9 mouse cellular contexts compared by ENCODE assay signal in genomic region chr8:94189275-94190031, GRCm38 (mm10). TPM values are rescaled to one million over a fixed set of nuclear protein-coding genes. Genes with fewer than 3 reads are reported as not detected.
DNase-seq lines count a peak whose midpoint lies in the region; ATAC-seq and TF ChIP-seq lines count a peak whose summit lies in the region.
"Had no signal": no experiment of that assay in that cellular context is flagged by ENCODE, and none has a peak within 500 bp of the region (broad histone marks: within the 10 kb centered on the region; RNA-seq: fewer than 3 reads in every experiment).

No protein-coding gene starts in this region.

- peaks cover 25% of the 10 kb centered on the region for H3K4me1 ChIP-seq in kidney, embryonic 16.5 days (ENCODE audit: insufficient read depth, low read length)
- peaks cover 19% of the 10 kb centered on the region; the same call in 1 of the 2 replicates for H3K4me1 ChIP-seq in heart, postnatal 0 days (ENCODE audit: control insufficient read depth, insufficient read depth)
- H3K4me1 ChIP-seq in midbrain, embryonic 16.5 days (ENCODE audit: control insufficient read depth, insufficient read depth, low read length) = peaks cover 2% of the 10 kb centered on the region; the same call in 1 of the 2 replicates

- no peak for TF ChIP-seq CTCF in heart, postnatal 0 days (IDR thresholded peaks at IDR 0.05; ENCODE audit: low read depth)

- DNase-seq in kidney, postnatal 14 days = peak; percentile 32
- DNase-seq in brain, embryonic 18.5 days (ENCODE audit: low read depth, low spot score) = peak; percentile 57
- no peak for DNase-seq in heart, postnatal 0 days (ENCODE audit: low spot score)
- DNase-seq in thymus, postnatal 36 days = no peak
- no peak for DNase-seq in urinary bladder, postnatal 10 days (ENCODE audit: low spot score)

- no peak overlapping the region for H3K27ac ChIP-seq in kidney, embryonic 16.5 days (ENCODE audit: low read length)
- H3K27ac ChIP-seq in heart, postnatal 0 days (ENCODE audit: low read depth) = peak overlapping the region; percentile 10; the same call in 1 of the 2 replicates
- no peak overlapping the region for H3K27ac ChIP-seq in midbrain, embryonic 16.5 days (ENCODE audit: low read length)

- WGBS in kidney, embryonic 16.5 days = 63% methylated on average over 13 of the region's 13 CpGs
- WGBS in heart, postnatal 0 days = 42% methylated on average over 13 of the region's 13 CpGs
- WGBS in midbrain, embryonic 16.5 days = 62% methylated on average over 13 of the region's 13 CpGs

- H3K4me3 ChIP-seq in kidney, embryonic 16.5 days (ENCODE audit: low read length) = no peak overlapping the region
- no peak overlapping the region for H3K4me3 ChIP-seq in heart, postnatal 0 days (ENCODE audit: low read depth, low read length)
- H3K4me3 ChIP-seq in midbrain, embryonic 16.5 days (ENCODE audit: low read depth, low read length) = no peak overlapping the region

- H3K9me3 ChIP-seq in kidney, embryonic 16.5 days (ENCODE audit: low read length) = no peaks in the 10 kb centered on the region
- H3K9me3 ChIP-seq in heart, postnatal 0 days (replicated peaks; ENCODE audit: control insufficient read depth, low read length) = no peaks in the 10 kb centered on the region
- H3K9me3 ChIP-seq in midbrain, embryonic 16.5 days (replicated peaks; ENCODE audit: control insufficient read depth, low read length, poor library complexity, severe bottlenecking) = no peaks in the 10 kb centered on the region

- H3K36me3 ChIP-seq in kidney, embryonic 16.5 days (ENCODE audit: insufficient read depth, low read length) = no peaks in the 10 kb centered on the region
- no peaks in the 10 kb centered on the region for H3K36me3 ChIP-seq in heart, postnatal 0 days (replicated peaks; ENCODE audit: control insufficient read depth, insufficient read depth, low read length)
- no peaks in the 10 kb centered on the region for H3K36me3 ChIP-seq in midbrain, embryonic 16.5 days (ENCODE audit: control insufficient read depth, insufficient read depth, low read length)

- TF ChIP-seq EP300 in heart, postnatal 0 days (IDR thresholded peaks at IDR 0.05; ENCODE audit: low read depth) = no peak

- peaks cover 30% of the 10 kb centered on the region for H3K27me3 ChIP-seq in kidney, embryonic 16.5 days (ENCODE audit: insufficient read depth, low read length)
- peaks cover 16% of the 10 kb centered on the region for H3K27me3 ChIP-seq in heart, postnatal 0 days (ENCODE audit: control insufficient read depth, insufficient read depth, low read length)
- H3K27me3 ChIP-seq in midbrain, embryonic 16.5 days (ENCODE audit: control insufficient read depth, insufficient read depth, low read depth, low read length) = peaks cover 29% of the 10 kb centered on the region

- H3K9ac ChIP-seq in kidney, embryonic 16.5 days (replicated peaks; ENCODE audit: low read length) = no peak overlapping the region
- H3K9ac ChIP-seq in heart, postnatal 0 days (replicated peaks; ENCODE audit: low read depth, low read length) = no peak overlapping the region
- no peak overlapping the region for H3K9ac ChIP-seq in midbrain, embryonic 16.5 days (ENCODE audit: low read depth, low read length)

- H3K4me2 ChIP-seq in kidney, embryonic 16.5 days (replicated peaks; ENCODE audit: low read depth, low read length) = no peak overlapping the region
- no peak overlapping the region for H3K4me2 ChIP-seq in heart, postnatal 0 days (ENCODE audit: low read depth, low read length)
- H3K4me2 ChIP-seq in midbrain, embryonic 16.5 days (ENCODE audit: low read length) = no peak overlapping the region

- no peak for ATAC-seq in kidney, embryonic 16.5 days (ENCODE audit: low FRiP score, low TSS enrichment)
- ATAC-seq in heart, postnatal 0 days (ENCODE audit: insufficient read depth, low read depth) = peak; percentile 19; the same call in 1 of the 2 replicates
- peak; percentile 43 for ATAC-seq in midbrain, embryonic 16.5 days

RNA-seq across cellular contexts. Expression of gene Mt1, which starts 10.6 kb away (rescaled TPM):
- 543 and 568 TPM in 2 replicates for polyA plus RNA-seq in kidney, embryonic 16.5 days (2015; fragmentation: Nextera tagmentation; extraction: Ambion mirVana)
- 1,123 and 1,581 TPM in 2 replicates for total RNA-seq in heart, postnatal 0 days (2014; rRNA removed; ENCODE audit: low replicate concordance)
- 783 and 795 TPM in 2 replicates for polyA plus RNA-seq in heart, postnatal 0 days (2015; fragmentation: Nextera tagmentation; extraction: Ambion mirVana)
- 51.8 and 86.0 TPM in 2 replicates for polyA plus RNA-seq in midbrain, embryonic 16.5 days (2015; fragmentation: Nextera tagmentation; extraction: Ambion mirVana)

RNA-seq across cellular contexts. Expression of gene Mt2, which starts 17.0 kb away (rescaled TPM):
- 143 and 167 TPM in 2 replicates for polyA plus RNA-seq in kidney, embryonic 16.5 days (2015; fragmentation: Nextera tagmentation; extraction: Ambion mirVana)
- 87.5 and 117 TPM in 2 replicates for total RNA-seq in heart, postnatal 0 days (2014; rRNA removed; ENCODE audit: low replicate concordance)
- polyA plus RNA-seq in heart, postnatal 0 days (2015; fragmentation: Nextera tagmentation; extraction: Ambion mirVana) = 65.7 and 83.0 TPM in 2 replicates
- 11.5 and 17.9 TPM in 2 replicates for polyA plus RNA-seq in midbrain, embryonic 16.5 days (2015; fragmentation: Nextera tagmentation; extraction: Ambion mirVana)

RNA-seq across cellular contexts. Expression of gene Nup93, which starts 24.9 kb away (rescaled TPM):
- polyA plus RNA-seq in kidney, embryonic 16.5 days (2015; fragmentation: Nextera tagmentation; extraction: Ambion mirVana) = 92.3 and 94.2 TPM in 2 replicates
- total RNA-seq in heart, postnatal 0 days (2014; rRNA removed; ENCODE audit: low replicate concordance) = 21.9 and 71.8 TPM in 2 replicates
- 29.8 and 31.4 TPM in 2 replicates for polyA plus RNA-seq in heart, postnatal 0 days (2015; fragmentation: Nextera tagmentation; extraction: Ambion mirVana)
- polyA plus RNA-seq in midbrain, embryonic 16.5 days (2015; fragmentation: Nextera tagmentation; extraction: Ambion mirVana) = 58.6 and 59.1 TPM in 2 replicates

RNA-seq across cellular contexts. Expression of gene Mt3, which starts 37.0 kb away (rescaled TPM):
- polyA plus RNA-seq in kidney, embryonic 16.5 days (2015; fragmentation: Nextera tagmentation; extraction: Ambion mirVana) = 1.6 and 3.0 TPM in 2 replicates
- total RNA-seq in heart, postnatal 0 days (2014; rRNA removed; ENCODE audit: low replicate concordance) = 145 and 217 TPM in 2 replicates
- 67.4 and 72.3 TPM in 2 replicates for polyA plus RNA-seq in heart, postnatal 0 days (2015; fragmentation: Nextera tagmentation; extraction: Ambion mirVana)
- polyA plus RNA-seq in midbrain, embryonic 16.5 days (2015; fragmentation: Nextera tagmentation; extraction: Ambion mirVana) = 141 and 227 TPM in 2 replicates

RNA-seq across cellular contexts. Expression of gene Mt4, which starts 52.5 kb away (rescaled TPM):
- not detected in 2 replicates for polyA plus RNA-seq in kidney, embryonic 16.5 days (2015; fragmentation: Nextera tagmentation; extraction: Ambion mirVana)
- not detected in 2 replicates for total RNA-seq in heart, postnatal 0 days (2014; rRNA removed; ENCODE audit: low replicate concordance)
- polyA plus RNA-seq in heart, postnatal 0 days (2015; fragmentation: Nextera tagmentation; extraction: Ambion mirVana) = not detected in 2 replicates
- not detected in 2 replicates for polyA plus RNA-seq in midbrain, embryonic 16.5 days (2015; fragmentation: Nextera tagmentation; extraction: Ambion mirVana)
- total RNA-seq: left cerebral cortex, postnatal 25 days had no signal
- polyA plus RNA-seq: neural tube, embryonic 11.5 days had no signal

Comparison
In these comparisons a context has a peak if more than half of its experiments do, and no peak if none do; other contexts are left out.
1. DNase-seq: peak in kidney, postnatal 14 days (single experiment) and brain, embryonic 18.5 days (single experiment); none in heart, postnatal 0 days (single experiment), thymus, postnatal 36 days (0 of 2) and urinary bladder, postnatal 10 days (single experiment).